Mouse (Mus musculus): ENCODE data around the gene Gm20605.

DNA sequence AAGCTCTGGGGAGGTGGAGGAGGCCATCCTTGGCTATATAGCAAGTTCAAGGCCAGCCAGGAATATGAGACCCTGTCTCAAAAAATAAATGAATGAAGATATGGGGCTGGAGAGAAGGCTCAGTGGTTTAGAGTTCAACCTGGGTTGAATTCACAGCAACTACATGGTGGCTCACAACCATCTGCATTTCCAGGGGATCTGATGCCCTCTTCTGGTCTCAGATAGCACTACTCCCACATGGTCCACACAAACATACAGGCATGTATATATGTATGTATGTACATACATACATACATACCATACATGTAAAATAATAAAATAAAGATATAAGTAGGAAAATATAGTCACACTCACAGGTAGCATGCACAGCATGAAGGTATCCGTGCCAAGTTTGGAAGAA is 41.3 kb downstream of the Gm20605 start:
- TF ChIP-seq POLR2A (IDR thresholded peaks at IDR 0.05; ENCODE audit: control insufficient read depth, low read depth, low read length): no peak
- TF ChIP-seq CTCF (IDR thresholded peaks at IDR 0.05; ENCODE audit: control insufficient read depth, insufficient read depth, insufficient replicate concordance, low read depth, low read length): no peak

Measured in testis, adult 2 months (tissue).